Mouse (Mus musculus) thymus, postnatal 4 days (tissue): ENCODE measurements at regions not wholly inside any gene's neighbourhood (a gene's known extent, or its start where the extent isn't known, plus 50 kb on each side); places are given as distances from the start of the nearest gene placed in this dataset.

Experiments used
- DNase-seq: peaks from one replicate; pipeline ENCODE4 v3.0.0; 2021

DNA sequence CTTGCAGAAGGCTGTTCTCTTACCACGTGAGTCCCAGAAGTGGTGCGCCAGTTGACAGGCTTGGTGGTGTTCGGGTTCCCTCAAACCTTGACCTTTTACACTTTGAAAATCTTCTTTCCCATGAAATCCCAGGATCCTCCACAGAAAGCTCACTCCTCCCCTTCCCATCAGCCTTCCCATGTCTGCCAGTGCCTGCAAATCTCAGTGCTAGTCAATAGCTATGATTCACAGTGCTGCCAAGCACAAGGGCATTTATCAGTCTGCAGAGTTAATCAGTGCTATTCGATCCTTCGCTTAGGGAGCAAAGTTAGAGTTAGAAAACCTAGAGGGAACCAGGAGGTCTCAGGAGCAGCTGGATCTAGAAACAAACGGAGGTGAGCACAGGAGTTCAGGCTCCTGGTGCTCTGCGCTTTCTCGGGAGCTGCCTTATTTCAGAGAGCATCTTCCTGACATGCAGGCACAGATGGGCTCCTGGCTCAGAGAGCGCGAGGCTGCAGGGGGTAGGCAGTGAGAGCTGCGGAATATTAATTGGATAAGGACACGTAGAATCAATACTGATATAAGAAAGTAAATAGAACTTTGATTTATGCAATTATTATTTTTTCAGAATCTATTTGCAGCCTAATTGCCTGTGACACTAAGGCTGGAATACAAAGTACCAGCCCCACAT lies 190.0 kb upstream of the Tgfbr2 start:
- peak; percentile 27 for DNase-seq

- DNase-seq, result no peak
These were observed 185.9 kb upstream of the Tgfbr2 start for GRCm38 (mm10) chr9:116361092-116361491.

DNA sequence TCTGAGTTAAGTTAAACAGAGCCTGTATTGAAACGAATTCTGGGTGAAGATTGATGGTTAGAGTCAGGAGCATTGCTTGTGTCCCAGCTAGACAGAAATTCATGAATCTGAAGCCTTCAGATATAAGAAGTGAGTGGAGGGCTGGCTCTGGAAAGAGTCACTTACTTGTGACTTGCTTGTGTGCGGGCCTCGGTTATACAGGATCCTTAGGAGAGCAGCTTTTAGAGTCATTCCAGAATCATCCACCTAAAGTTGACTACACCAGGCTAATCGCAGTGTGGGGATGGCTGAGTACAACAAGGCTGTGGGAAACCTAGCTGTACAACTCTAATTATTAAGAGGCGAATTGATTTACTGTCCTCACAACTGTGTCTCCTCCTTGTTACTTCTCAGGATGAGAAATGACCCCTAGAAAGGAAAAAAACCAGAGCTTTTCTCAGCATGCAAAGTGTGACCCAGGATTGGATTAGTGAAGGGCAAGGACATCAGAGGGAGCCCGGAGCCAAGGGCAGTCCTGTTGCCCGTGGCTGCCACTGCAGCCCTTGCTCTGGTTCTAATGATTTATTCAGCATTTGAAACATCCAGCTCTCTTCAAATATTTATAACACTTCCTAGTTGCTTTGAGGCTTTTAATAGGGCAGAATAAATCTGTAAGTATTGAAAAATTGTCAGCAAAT lies 179.0 kb upstream of the Tgfbr2 start:
- no peak for DNase-seq

GRCm38 (mm10) chr9:116352801-116353494 lies 177.8 kb upstream of the Tgfbr2 start:
- no peak for DNase-seq

DNA sequence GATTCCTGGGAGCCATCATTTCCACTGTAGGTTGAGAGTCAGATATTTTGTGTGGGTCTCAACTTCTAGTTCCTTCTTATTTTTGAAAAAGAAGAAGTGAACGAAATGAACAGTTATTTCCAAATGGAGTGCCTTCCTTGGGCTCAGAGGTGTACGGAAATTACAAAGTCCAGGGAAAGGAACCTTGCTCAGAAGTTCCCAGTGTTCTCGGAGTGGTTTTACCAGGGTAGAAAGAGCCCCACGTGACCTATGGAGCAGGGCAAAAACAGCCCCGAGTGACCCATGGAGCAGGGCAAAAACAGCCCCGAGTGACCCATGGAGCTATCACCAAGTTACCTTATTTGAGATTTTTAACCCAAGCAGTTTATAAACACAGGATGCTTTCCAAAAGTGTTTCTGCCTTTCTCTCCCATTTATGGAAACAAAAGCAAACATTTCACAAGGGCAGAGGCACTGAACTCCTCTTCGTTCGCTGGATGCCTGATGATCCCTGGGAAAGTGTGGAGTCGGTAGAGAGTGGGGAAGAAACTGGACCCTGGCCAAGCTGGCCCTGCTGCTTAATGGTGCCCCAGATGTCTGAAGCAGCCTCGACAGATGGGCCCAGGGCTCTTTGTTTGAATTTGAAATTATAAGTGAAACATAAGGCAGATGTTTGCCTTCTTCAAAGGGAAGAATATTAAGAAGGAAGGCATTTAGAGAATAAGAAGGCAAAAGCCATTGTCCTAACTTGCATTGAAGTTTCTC lies 175.8 kb upstream of the Tgfbr2 start:
- DNase-seq, result no peak

DNA sequence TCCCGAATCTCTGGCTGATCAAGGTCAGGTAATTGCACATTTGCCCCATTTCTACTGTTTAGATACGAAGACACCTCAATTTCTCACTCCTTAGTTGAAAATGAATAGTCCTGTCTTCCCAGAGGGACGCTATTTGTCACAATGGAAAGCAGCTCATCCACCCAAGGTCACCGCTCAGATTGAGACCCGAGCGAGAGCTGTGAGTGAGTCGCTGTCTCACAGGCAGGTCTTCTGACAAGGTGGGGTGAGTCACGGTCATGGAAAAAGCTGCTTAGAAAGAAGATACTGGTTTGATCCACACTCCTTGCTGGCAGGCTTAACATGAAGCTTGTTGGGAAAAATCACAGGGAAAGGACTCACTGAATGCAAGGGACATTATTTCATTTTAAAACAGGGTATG lies 171.9 kb upstream of the Tgfbr2 start:
- no peak for DNase-seq

GRCm38 (mm10) chr9:116346495-116346894 lies 171.3 kb upstream of the Tgfbr2 start:
- DNase-seq, result no peak

GRCm38 (mm10) chr9:116343086-116343481 lies 167.9 kb upstream of the Tgfbr2 start:
- DNase-seq, result no peak

GRCm38 (mm10) chr9:116342446-116343085 lies 167.4 kb upstream of the Tgfbr2 start:
- DNase-seq, result no peak

- DNase-seq, result no peak
These were observed 166.8 kb upstream of the Tgfbr2 start for GRCm38 (mm10) chr9:116342009-116342408.

DNA sequence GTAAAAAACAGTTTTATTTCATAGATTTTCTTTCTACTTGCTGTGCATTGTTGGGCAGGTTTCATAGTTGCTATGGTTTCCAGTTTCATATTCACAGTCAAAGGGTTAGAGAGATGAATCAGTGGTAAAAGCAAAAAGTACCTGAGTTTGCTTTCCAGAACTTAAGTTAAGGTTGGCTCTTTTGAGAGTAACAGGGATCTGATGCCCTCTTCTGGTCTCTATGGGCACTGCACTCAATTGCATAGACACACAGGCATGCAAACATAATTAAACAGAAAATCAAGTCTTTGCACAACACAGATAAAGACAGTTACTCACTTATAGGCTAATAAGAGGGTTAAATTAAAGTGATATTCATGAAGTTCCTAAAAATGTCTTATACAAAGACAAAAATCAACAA lies 165.8 kb upstream of the Tgfbr2 start:
- DNase-seq, result peak; percentile 79

GRCm38 (mm10) chr9:116338729-116339100 lies 163.6 kb upstream of the Tgfbr2 start:
- peak; percentile 52 for DNase-seq

GRCm38 (mm10) chr9:116338093-116338728 lies 163.1 kb upstream of the Tgfbr2 start:
- DNase-seq, result peak; percentile 66

- DNase-seq, result peak; percentile 49
These were observed 162.4 kb upstream of the Tgfbr2 start for GRCm38 (mm10) chr9:116337446-116338010.

DNA sequence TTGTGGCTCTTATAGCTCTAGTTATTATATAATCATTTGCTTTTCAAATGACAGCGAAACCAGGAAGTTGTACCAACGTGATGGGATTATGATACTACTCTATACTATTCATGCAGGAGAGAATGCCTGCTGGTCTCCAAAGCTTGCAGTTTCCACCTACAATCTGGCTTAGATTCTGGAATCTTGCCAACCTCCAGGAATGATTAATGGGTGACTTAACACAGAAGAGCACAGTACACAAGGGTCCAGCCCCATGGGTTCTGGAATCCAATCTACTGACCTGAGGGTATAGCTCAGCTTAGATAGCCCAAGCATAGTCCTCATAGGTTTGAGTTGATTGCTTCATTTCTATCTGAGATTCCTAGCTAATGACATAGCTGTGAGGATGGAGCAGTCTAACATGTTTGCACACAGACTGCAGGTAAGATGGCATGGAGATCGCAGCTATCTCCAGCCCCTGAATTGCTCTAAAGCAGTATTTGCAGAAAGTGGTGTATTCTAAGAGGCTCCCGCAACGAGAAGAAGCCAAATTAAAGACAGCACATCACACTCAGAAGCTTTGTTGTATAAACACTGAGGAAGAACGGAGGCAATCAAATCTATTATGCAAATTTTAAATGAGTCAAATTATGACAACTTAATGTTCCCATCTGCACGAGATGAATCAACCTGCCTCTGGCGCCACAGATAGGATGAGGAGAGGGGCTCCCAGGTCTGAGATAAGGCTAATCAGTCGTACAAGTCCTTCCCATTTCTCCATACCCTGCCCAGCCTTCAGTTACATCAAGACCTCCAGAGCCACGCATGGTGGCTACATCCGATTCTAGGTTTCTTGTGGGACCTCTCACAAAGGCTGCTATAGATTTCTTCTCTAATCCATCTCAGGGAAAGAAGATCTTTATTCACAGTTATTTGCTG lies 160.7 kb upstream of the Tgfbr2 start:
- no peak for DNase-seq

GRCm38 (mm10) chr9:116333956-116334463 lies 158.8 kb upstream of the Tgfbr2 start:
- no peak for DNase-seq

DNA sequence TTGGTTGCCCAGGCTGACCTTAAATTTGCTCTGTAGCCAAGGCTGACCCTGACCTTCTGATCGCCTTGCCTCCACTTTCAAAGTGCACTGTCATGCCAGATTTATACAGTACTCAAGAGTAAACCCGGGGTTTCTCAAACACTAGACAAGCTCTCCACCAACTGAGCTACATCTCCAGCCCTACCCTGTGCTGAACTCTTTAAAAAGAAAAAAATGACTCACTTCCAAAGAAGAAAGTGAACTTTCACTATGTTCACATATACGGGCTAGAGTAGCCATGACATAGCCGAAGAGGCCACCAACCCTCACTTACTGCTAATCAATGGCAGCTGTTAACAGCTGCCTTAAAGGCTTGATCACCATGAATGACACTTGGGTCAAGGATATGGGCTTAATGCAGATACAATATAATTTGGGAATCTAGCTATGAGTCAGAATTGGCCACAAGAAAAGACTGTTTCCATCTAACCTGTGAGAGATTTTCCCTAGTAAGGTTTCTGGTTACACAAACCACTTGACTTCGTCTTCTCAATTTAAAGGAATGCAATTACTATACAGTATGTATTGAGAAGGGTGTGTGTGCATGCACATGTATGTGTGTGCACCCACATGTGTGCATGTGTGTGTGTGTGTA lies 157.4 kb upstream of the Tgfbr2 start:
- no peak for DNase-seq

GRCm38 (mm10) chr9:116331406-116331805 lies 156.2 kb upstream of the Tgfbr2 start:
- no peak for DNase-seq

DNA sequence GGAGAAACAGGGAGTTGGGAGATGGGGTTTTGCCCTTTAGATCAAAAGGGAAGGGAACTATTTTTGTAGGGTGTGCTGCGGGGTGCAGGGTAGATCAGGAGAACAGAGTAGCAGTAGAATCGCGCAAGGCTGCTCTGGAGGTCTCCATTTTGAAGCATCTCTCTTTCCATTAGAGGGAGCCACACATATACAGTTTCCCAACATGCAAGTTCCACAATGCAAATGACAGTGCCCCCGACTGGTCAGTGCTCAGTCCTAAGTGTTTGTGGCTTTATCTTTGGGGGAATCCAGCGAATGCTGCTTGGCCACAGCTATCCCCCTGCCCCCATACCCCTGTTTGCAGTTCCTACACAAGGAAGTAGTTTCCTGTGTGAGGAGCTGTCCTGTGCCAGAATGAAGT lies 155.6 kb upstream of the Tgfbr2 start:
- peak; percentile 24 for DNase-seq

DNA sequence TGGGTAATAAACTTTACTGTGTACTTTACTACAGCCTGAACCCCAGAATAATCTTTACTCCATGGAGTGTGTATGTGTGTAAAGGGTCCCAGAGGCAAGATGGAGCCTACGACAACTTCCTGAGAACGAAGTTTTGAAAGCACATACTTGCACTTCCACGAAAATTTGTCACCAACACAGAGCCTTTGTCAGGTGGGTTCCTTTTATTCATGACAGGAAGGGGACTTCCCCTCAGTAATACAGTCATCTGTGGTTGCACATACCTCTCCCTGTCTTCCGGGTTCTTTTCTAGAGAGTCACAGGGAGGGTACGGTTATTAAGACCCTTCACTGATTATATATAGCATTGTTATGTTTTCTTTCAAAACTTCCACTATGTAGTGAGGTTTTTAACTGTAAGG lies 154.0 kb upstream of the Tgfbr2 start:
- no peak for DNase-seq
